Mouse (Mus musculus): ENCODE measurements at regions not wholly inside any gene's neighbourhood (a gene's known extent, or its start where the extent isn't known, plus 50 kb on each side); places are given as distances from the start of the nearest gene placed in this dataset.
"Not testable (repeated sequence)": the region's sequence is repeated elsewhere in the genome, so short reads cannot be mapped to it uniquely, and the experiment has no call there.

DNA sequence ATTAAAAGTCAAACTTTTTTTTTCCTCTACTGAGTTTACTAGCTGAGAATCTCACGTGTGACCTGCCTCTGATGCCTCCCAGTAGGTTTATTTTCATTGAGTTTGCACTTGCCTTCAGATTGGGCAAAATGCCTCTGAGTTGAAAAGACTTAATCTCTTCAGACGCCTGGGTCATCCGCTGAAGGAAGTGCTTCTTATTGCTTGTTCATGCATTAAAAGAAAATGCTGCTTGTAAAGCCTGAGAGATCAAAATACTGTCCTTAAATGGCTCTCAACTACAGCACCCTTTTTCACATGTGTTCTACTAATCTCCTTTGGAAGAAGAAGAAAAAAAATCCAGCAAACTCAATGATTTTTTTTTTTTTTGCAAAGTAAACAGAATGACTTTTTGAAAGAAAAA is 351.5 kb downstream of the Kcnh5 start:
- H3K27ac ChIP-seq: no peak overlapping the region
- 7% methylated on average over 3 of the region's 3 CpGs for WGBS
- H3K4me1 ChIP-seq: no peaks in the 10 kb centered on the region
- H3K36me3 ChIP-seq (ENCODE audit: poor library complexity, severe bottlenecking): no peaks in the 10 kb centered on the region
- H3K9ac ChIP-seq: no peak overlapping the region
- no peak for ATAC-seq
- no peak overlapping the region for H3K4me2 ChIP-seq
- H3K4me3 ChIP-seq: no peak overlapping the region
- H3K27me3 ChIP-seq: no peaks in the 10 kb centered on the region
- no peaks in the 10 kb centered on the region for H3K9me3 ChIP-seq (replicated peaks)

DNA sequence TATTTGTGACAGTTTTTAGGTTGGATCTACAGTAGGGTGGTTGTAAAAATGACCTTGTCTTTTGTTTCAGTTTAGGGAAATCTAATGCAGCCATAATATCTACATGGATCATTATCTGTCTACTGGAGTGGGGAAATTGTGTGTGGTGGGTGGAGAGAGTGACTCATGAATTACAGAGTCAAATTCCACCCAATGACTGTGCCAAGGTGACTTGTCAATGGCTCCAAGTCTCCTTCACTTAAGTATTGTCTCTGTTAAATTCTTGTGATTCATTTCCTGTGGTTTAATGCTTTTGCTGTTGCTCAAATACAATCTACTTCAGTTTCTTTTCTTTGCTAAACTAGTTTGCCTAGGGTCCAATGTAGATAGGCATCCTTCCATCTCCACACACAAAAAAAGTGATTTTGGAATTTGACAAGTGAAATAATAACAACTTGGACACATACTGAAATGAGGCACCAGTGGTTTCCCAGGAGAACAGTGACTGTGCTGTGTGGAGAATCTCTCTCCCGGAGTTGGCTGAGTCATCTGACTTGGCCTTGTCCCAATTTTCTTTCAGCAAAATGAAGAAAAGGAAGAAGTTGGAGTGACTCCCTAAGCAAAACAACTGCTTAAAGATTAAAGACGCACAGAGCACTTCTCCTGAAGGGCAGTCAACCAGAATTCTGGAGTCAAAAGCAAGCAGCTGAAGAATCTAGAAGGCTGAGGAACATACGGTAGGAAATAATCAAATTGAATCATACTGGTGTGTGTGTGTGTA is 352.2 kb downstream of the Kcnh5 start:
- Histone ChIP-seq H3K4me1 (no peaks in the 10 kb centered on the region), H3K36me3 (ENCODE audit: poor library complexity, severe bottlenecking) (no peaks in the 10 kb centered on the region), H3K4me2 (no peak overlapping the region), H3K27me3 (no peaks in the 10 kb centered on the region), H3K4me3 (no peak overlapping the region), H3K27ac (no peak overlapping the region), H3K9ac (no peak overlapping the region), H3K9me3 (replicated peaks) (no peaks in the 10 kb centered on the region)
- 0 out of 2 replicates have a peak, but pooled peaks have one; percentile 38 for ATAC-seq
- WGBS: 27% methylated on average over 3 of the region's 3 CpGs

DNA sequence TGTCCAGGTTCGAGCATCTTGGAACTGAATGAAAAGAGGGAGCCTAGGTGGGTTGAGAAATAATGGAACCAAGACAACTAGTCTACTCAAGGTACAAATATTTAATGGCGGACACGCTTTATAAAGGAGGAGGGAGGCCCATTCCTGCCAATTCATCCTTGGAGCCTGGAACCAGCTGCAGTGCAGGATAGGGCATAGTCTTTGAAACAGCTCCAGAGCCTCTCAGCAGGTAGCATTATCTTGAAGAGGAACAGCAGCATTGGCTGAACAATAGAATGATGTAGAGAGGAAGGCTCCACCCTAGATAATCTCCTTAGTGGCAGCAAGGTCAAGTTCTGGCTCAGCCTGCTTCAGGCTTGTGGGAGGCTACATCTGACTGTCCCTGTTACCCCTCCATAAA is 361.0 kb downstream of the Kcnh5 start:
- WGBS: 87% methylated on average over 3 of the region's 3 CpGs
- H3K9me3 ChIP-seq (replicated peaks); H3K9ac ChIP-seq; H3K27ac ChIP-seq; H3K27me3 ChIP-seq; H3K4me3 ChIP-seq; ATAC-seq; H3K4me1 ChIP-seq; H3K36me3 ChIP-seq (ENCODE audit: poor library complexity, severe bottlenecking); H3K4me2 ChIP-seq: not testable (repeated sequence)

DNA sequence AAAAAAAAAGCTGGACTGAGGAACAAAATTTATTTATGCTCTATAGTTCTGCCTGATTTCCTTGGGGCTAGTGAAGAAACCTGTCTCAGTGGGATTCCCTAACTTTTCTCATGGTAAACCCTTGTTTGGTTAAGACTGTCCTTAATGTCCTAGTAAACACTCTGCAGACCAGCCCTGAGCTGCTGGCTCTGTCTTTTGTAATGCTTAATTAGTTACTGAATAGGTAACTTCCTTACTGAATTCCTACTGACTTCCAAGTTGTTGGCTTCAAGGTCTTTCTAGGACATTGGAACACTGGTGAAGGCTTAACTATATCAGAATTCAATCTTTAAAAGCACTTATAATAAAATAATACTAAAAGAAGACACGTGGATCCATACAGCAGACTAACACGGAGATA is 368.6 kb downstream of the Kcnh5 start:
- not testable (repeated sequence) for H3K4me3 ChIP-seq; H3K27ac ChIP-seq; ATAC-seq; H3K4me1 ChIP-seq; H3K9me3 ChIP-seq (replicated peaks); H3K36me3 ChIP-seq (ENCODE audit: poor library complexity, severe bottlenecking); H3K27me3 ChIP-seq; H3K4me2 ChIP-seq; H3K9ac ChIP-seq
- 90% methylated on average over 2 of the region's 2 CpGs for WGBS

DNA sequence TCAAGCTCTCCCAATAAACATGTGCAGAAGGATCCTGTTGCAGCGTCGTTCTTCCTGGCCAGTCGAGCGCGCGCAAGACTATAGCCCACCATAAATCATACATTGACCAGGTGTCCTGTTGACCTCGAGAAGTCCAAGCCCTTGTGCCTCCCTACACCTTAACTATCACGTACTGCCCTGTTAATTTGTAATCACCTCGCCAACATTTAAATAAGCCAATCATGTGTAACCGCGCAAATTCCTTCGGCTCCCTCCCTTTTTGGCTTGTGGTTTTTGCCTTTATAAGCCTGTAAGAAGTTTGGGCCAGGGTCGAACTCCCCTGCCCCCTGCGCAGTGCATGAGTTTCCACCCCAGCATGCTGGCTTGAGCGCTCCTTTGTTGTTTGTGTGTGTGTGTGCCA is 369.2 kb downstream of the Kcnh5 start:
- not testable (repeated sequence) for ATAC-seq; H3K27me3 ChIP-seq; H3K27ac ChIP-seq; H3K4me3 ChIP-seq; H3K4me2 ChIP-seq; H3K4me1 ChIP-seq; H3K9ac ChIP-seq; H3K9me3 ChIP-seq (replicated peaks); H3K36me3 ChIP-seq (ENCODE audit: poor library complexity, severe bottlenecking)
- 96% methylated on average over 15 of the region's 15 CpGs for WGBS

DNA sequence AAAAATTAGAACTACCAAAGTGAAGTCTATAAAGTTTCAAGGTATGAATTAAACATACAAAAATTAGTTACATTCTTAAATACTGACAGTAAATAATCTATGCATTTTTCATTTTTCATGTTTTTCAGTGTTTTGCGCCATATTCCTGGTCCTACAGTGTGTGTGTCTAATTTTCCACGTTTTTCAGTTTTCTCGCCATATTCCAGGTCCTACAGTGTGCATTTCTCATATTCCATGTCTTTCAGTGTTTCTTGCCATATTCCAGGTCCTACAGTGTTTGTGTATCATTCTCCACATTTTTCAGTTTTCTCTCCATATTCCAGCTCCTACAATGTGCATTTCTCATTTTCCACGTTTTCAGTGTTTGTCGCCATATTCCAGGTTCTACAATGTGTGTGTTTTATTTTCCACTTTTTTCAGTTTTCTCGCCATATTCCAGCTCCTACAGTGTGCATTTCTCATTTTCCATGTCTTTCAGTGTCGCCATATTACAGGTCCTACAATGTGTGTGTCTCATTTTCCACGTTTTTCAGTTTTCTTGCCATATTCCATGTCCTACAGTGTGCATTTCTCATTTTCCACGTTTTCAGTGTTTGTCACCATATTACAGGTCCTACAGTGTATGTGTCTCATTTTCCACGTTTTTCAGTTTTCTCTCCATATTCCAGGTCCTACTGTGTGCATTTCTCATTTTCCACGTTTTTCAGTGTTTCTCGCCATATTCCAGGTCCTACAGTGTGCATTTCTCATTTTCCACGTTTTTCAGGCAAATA is 373.2 kb downstream of the Kcnh5 start:
- no peak overlapping the region for H3K27ac ChIP-seq
- no peak overlapping the region for H3K4me3 ChIP-seq
- no peaks in the 10 kb centered on the region for H3K4me1 ChIP-seq
- H3K9me3 ChIP-seq (replicated peaks): peaks cover 8% of the 10 kb centered on the region; the same call in 1 of the 2 replicates
- no peaks in the 10 kb centered on the region for H3K27me3 ChIP-seq
- WGBS: 57% methylated on average over 13 of the region's 13 CpGs
- H3K9ac ChIP-seq: no peak overlapping the region
- no peaks in the 10 kb centered on the region for H3K36me3 ChIP-seq (ENCODE audit: poor library complexity, severe bottlenecking)
- H3K4me2 ChIP-seq: no peak overlapping the region
- no peak for ATAC-seq

DNA sequence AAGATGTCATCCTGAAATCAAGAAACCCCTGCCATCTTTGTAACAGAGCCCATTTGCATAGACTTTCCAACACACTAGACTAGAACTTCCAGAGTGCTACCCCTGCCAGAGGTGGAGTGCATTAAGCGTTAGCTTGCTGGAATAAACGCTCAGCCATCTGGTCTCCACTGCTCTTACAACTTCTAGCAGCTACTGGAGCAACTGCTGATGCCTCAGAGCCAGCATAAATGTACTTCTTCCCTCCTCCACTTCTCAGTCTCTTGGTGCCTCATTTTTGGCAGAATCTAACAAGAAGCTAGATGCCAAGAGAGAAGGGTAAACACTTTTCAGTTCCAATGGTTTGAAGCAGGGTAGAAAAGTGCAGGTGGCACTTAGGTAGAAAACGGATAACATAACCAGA is 385.1 kb downstream of the Kcnh5 start:
- Histone ChIP-seq H3K9me3 (replicated peaks) (no peaks in the 10 kb centered on the region), H3K27ac (no peak overlapping the region), H3K4me2 (no peak overlapping the region), H3K27me3 (no peaks in the 10 kb centered on the region), H3K4me1 (no peaks in the 10 kb centered on the region), H3K4me3 (no peak overlapping the region), H3K9ac (no peak overlapping the region), H3K36me3 (ENCODE audit: poor library complexity, severe bottlenecking) (no peaks in the 10 kb centered on the region)
- ATAC-seq: no peak
- 81% methylated on average over 3 of the region's 3 CpGs for WGBS

DNA sequence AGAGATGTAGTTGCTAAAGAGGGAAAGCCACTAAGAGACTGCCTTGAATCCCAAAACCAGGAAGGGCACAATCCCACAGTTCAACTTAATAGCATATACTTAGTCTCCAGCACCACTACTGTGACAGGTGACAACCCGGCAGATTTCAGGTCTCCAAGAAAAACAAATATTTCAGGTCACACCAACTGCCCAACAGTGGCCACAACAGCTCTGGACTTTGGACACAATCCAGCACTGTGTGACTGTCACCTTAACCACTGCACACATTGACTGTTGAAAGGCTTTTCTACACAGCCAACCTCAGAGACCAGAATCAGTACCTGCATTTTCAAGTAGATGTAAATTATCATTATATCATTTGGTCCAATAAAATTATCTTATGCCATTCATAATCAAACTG is 414.8 kb downstream of the Kcnh5 start:
- no peak overlapping the region for H3K9ac ChIP-seq
- H3K4me2 ChIP-seq: no peak overlapping the region
- no peaks in the 10 kb centered on the region for H3K36me3 ChIP-seq (ENCODE audit: poor library complexity, severe bottlenecking)
- ATAC-seq: no peak
- H3K9me3 ChIP-seq (replicated peaks): no peaks in the 10 kb centered on the region
- H3K27me3 ChIP-seq: no peaks in the 10 kb centered on the region
- H3K27ac ChIP-seq: no peak overlapping the region
- no peaks in the 10 kb centered on the region for H3K4me1 ChIP-seq
- 90% methylated on average over 1 of the region's 1 CpGs for WGBS
- H3K4me3 ChIP-seq: no peak overlapping the region

DNA sequence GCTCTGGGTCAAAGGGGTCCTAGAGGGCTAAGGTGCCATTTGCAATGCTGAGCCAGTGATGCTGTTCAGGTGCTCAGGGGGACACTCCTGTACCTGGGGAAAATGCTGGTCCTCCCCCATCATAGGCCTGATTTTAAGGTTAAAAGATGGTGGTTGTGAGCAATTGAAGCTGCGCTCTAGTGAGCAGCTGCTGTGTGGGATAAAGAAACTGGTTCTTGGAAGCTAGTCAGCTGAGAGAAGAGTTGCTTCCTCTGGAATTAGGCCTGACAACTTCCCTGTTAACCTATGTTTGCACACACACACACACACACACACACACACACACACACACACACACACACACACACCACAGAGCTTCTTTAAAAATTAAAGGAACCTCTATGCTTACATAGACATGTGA is 428.9 kb upstream of the Gm11042 start:
- H3K27me3 ChIP-seq: no peaks in the 10 kb centered on the region
- no peak overlapping the region for H3K27ac ChIP-seq
- no peaks in the 10 kb centered on the region for H3K36me3 ChIP-seq (ENCODE audit: poor library complexity, severe bottlenecking)
- ATAC-seq: no peak
- H3K4me3 ChIP-seq: no peak overlapping the region
- no peaks in the 10 kb centered on the region for H3K9me3 ChIP-seq (replicated peaks)
- H3K9ac ChIP-seq: no peak overlapping the region
- no peaks in the 10 kb centered on the region for H3K4me1 ChIP-seq
- WGBS: 100% methylated on average over 1 of the region's 1 CpGs
- no peak overlapping the region for H3K4me2 ChIP-seq

DNA sequence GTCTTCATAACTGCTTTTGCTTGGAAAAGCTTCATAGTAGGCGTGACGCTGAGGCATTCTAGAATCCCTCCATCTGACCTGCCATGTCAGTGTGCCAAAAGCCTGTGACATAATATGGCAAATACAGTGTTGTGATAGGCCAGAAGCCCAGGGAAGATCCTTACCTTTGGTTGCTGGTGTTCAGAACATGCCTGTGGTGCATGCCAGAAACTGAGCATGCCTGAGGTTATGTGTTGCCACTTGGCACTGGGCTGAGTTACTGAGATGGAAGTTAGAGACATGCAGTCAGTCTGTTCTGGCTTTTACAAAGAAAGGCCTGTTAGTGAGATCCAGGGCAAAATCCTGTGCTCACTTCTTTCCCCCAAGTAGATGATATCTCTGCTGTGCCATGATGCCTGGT is 412.7 kb upstream of the Gm11042 start:
- H3K9me3 ChIP-seq (replicated peaks): no peaks in the 10 kb centered on the region; the same call in 1 of the 2 replicates
- no peak overlapping the region for H3K27ac ChIP-seq
- H3K36me3 ChIP-seq (ENCODE audit: poor library complexity, severe bottlenecking): no peaks in the 10 kb centered on the region
- no peak overlapping the region for H3K4me2 ChIP-seq
- no peak for ATAC-seq
- WGBS: 97% methylated on average over 2 of the region's 2 CpGs
- H3K4me3 ChIP-seq: no peak overlapping the region
- H3K4me1 ChIP-seq: no peaks in the 10 kb centered on the region
- H3K27me3 ChIP-seq: no peaks in the 10 kb centered on the region
- no peak overlapping the region for H3K9ac ChIP-seq

DNA sequence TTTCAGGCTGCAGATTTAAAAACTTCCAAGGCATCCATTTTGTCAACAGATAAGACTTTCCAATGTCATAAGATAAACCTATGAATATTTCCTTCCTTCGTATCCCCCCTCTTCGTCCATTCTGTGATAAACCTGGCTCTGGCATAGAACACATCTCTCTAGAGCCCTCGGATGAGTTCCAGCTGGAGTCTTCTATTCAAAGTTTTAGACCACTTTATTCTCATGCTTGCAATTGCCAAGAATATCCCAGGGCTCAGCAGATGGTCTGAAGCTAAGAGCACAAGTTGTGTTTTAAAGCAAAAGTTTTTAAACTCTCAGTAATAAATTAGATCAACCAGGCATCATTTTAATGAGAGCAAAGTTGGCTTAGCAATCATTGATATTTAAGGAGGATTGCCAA is 363.0 kb upstream of the Gm11042 start:
- Histone ChIP-seq H3K27me3 (no peaks in the 10 kb centered on the region), H3K9me3 (replicated peaks) (no peaks in the 10 kb centered on the region), H3K4me3 (no peak overlapping the region), H3K4me1 (no peaks in the 10 kb centered on the region), H3K27ac (no peak overlapping the region), H3K9ac (no peak overlapping the region), H3K4me2 (no peak overlapping the region), H3K36me3 (ENCODE audit: poor library complexity, severe bottlenecking) (no peaks in the 10 kb centered on the region)
- 92% methylated on average over 3 of the region's 3 CpGs for WGBS
- no peak for ATAC-seq

DNA sequence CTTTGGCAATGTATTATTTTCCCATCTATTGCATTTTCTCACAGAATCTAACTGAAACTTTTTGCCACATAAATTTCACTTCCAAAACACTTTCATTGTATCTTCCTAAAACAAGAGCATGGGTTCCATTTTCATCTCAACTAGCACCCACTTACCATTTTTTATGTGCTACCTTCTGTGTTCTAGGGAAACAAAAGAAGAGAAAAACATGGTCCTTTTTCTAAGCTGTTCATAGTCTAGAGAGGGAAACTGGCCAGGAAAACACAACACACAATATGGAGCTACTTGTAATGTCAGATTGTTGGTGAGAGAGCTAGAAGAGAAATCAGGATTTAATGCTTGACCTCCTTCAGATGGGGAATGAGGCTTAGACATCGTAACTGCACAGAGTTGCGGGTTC is 361.6 kb upstream of the Gm11042 start:
- H3K27me3 ChIP-seq: no peaks in the 10 kb centered on the region
- no peak overlapping the region for H3K4me3 ChIP-seq
- H3K9ac ChIP-seq: no peak overlapping the region
- H3K36me3 ChIP-seq (ENCODE audit: poor library complexity, severe bottlenecking): no peaks in the 10 kb centered on the region
- H3K4me2 ChIP-seq: no peak overlapping the region
- no peak overlapping the region for H3K27ac ChIP-seq
- H3K9me3 ChIP-seq (replicated peaks): no peaks in the 10 kb centered on the region
- 82% methylated on average over 2 of the region's 2 CpGs for WGBS
- no peaks in the 10 kb centered on the region for H3K4me1 ChIP-seq
- ATAC-seq: no peak

DNA sequence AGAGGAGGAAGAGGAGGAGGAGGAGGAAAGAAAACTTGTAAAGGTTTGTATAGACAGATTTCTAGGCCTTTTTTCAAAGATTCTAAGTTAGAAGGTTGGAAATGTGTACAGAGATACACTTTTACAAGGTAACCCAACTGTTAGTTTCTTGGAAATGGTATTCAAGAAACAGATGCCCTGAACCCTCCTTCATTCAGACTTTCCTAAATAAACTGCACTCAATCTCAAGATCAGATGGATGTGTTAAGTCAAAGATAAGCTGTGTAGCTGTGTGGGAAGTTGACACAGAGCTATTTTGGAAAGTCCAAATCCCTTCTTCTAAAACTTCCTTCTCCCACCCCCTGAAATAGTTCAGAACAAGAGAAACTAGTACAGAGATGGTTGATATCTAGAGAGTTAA is 342.2 kb upstream of the Gm11042 start:
- Histone ChIP-seq H3K4me2 (no peak overlapping the region), H3K9ac (no peak overlapping the region), H3K9me3 (replicated peaks) (no peaks in the 10 kb centered on the region), H3K27me3 (no peaks in the 10 kb centered on the region), H3K36me3 (ENCODE audit: poor library complexity, severe bottlenecking) (no peaks in the 10 kb centered on the region), H3K4me1 (no peaks in the 10 kb centered on the region), H3K27ac (no peak overlapping the region), H3K4me3 (no peak overlapping the region)
- ATAC-seq: no peak
